8 mouse cellular contexts compared by ENCODE assay signal in genomic region chr13:49100417-49100816, GRCm38 (mm10). TPM values are rescaled to one million over a fixed set of nuclear protein-coding genes. Genes with fewer than 3 reads are reported as not detected.
DNase-seq lines count a peak whose midpoint lies in the region; ATAC-seq and TF ChIP-seq lines count a peak whose summit lies in the region.

No protein-coding gene starts in this region.

- H3K4me3 ChIP-seq in intestine, embryonic 15.5 days (replicated peaks): no peak overlapping the region
- H3K4me3 ChIP-seq in intestine, embryonic 16.5 days (ENCODE audit: low read length): no peak overlapping the region
- H3K4me3 ChIP-seq in midbrain, postnatal 0 days (ENCODE audit: low read depth, low read length): no peak overlapping the region

- no peaks in the 10 kb centered on the region for H3K27me3 ChIP-seq in intestine, embryonic 15.5 days (replicated peaks)
- H3K27me3 ChIP-seq in intestine, embryonic 16.5 days (replicated peaks; ENCODE audit: control insufficient read depth, insufficient read depth, low read length): no peaks in the 10 kb centered on the region
- no peaks in the 10 kb centered on the region for H3K27me3 ChIP-seq in midbrain, postnatal 0 days (ENCODE audit: insufficient read depth, low read length)

- H3K9me3 ChIP-seq in intestine, embryonic 15.5 days: no peaks in the 10 kb centered on the region
- no peaks in the 10 kb centered on the region for H3K9me3 ChIP-seq in intestine, embryonic 16.5 days (ENCODE audit: control insufficient read depth, low read length)
- H3K9me3 ChIP-seq in midbrain, postnatal 0 days (ENCODE audit: low read length): no peaks in the 10 kb centered on the region

- H3K27ac ChIP-seq in intestine, embryonic 15.5 days: 0 out of 2 replicates have a peak overlapping the region, but pooled peaks have one; percentile 17
- no peak overlapping the region for H3K27ac ChIP-seq in intestine, embryonic 16.5 days (ENCODE audit: low read length)
- H3K27ac ChIP-seq in midbrain, postnatal 0 days (ENCODE audit: low read depth, low read length): no peak overlapping the region

- H3K4me2 ChIP-seq in intestine, embryonic 15.5 days (replicated peaks): no peak overlapping the region
- no peak overlapping the region for H3K4me2 ChIP-seq in intestine, embryonic 16.5 days (ENCODE audit: low read depth, low read length)
- H3K4me2 ChIP-seq in midbrain, postnatal 0 days (ENCODE audit: low read depth, low read length, poor library complexity, severe bottlenecking): no peak overlapping the region

- peak; percentile 39 for DNase-seq in c-Kit-positive CD71-negative TER-119-negative erythroid progenitor cells, embryonic 14.5 days (ENCODE audit: low read depth)
- DNase-seq in frontal cortex, postnatal 36 days (ENCODE audit: low spot score in 2 of 2): peak; percentile 60 to 62
- peak; percentile 38 for DNase-seq in left cerebral cortex, adult 11 months (ENCODE audit: low spot score)
- peak; percentile 81 for DNase-seq in midbrain, postnatal 0 days (ENCODE audit: low spot score)
- DNase-seq in MN1 (ENCODE audit: low spot score): no peak
- no peak for DNase-seq in thymus, postnatal 0 days (ENCODE audit: low spot score)

- H3K9ac ChIP-seq in intestine, embryonic 15.5 days: no peak overlapping the region
- H3K9ac ChIP-seq in intestine, embryonic 16.5 days (ENCODE audit: low read depth, low read length): no peak overlapping the region
- no peak overlapping the region for H3K9ac ChIP-seq in midbrain, postnatal 0 days (replicated peaks; ENCODE audit: low read length, poor library complexity, severe bottlenecking)

- TF ChIP-seq CTCF in midbrain, postnatal 0 days (IDR thresholded peaks at IDR 0.05): no peak

- H3K36me3 ChIP-seq in intestine, embryonic 15.5 days: no peaks in the 10 kb centered on the region
- no peaks in the 10 kb centered on the region for H3K36me3 ChIP-seq in intestine, embryonic 16.5 days (ENCODE audit: control insufficient read depth, insufficient read depth, low read length)
- peaks cover 15% of the 10 kb centered on the region for H3K36me3 ChIP-seq in midbrain, postnatal 0 days (ENCODE audit: insufficient read depth, low read length)

- WGBS in intestine, embryonic 15.5 days: 71% methylated on average over 1 of the region's 1 CpGs
- 71% methylated on average over 1 of the region's 1 CpGs for WGBS in intestine, embryonic 16.5 days
- WGBS in midbrain, postnatal 0 days: 76% methylated on average over 1 of the region's 1 CpGs

- peaks cover 26% of the 10 kb centered on the region for H3K4me1 ChIP-seq in intestine, embryonic 15.5 days (replicated peaks)
- H3K4me1 ChIP-seq in intestine, embryonic 16.5 days (ENCODE audit: control insufficient read depth, insufficient read depth, low read length): peaks cover 15% of the 10 kb centered on the region
- H3K4me1 ChIP-seq in midbrain, postnatal 0 days (ENCODE audit: insufficient read depth, low read length): no peaks in the 10 kb centered on the region

- ATAC-seq in intestine, embryonic 15.5 days: 0 out of 2 replicates have a peak, but pooled peaks have one; percentile 23
- ATAC-seq in intestine, embryonic 16.5 days: no peak
- ATAC-seq in midbrain, postnatal 0 days (ENCODE audit: low FRiP score): peak; percentile 76

RNA-seq across cellular contexts. Expression of gene Wnk2, which starts 47.4 kb away (rescaled TPM):
- polyA plus RNA-seq in intestine, embryonic 15.5 days (2015; fragmentation: Nextera tagmentation; extraction: Ambion mirVana): 3.1 and 4.1 TPM in 2 replicates
- polyA plus RNA-seq in intestine, embryonic 16.5 days (2015; fragmentation: Nextera tagmentation; extraction: Ambion mirVana): 2.9 and 3.5 TPM in 2 replicates
- 62.9 and 63.4 TPM in 2 replicates for total RNA-seq in midbrain, postnatal 0 days (2014; rRNA removed)
- polyA plus RNA-seq in midbrain, postnatal 0 days (2015; fragmentation: Nextera tagmentation; extraction: Ambion mirVana): 15.2 and 17.7 TPM in 2 replicates
- 0.32 and 0.55 TPM in 2 replicates for polyA plus RNA-seq in thymus, postnatal 0 days (2015; fragmentation: Nextera tagmentation; extraction: Ambion mirVana)

Comparison
In these comparisons a context has a peak if more than half of its experiments do, and no peak if none do; other contexts are left out.
1. DNase-seq: peak in c-Kit-positive CD71-negative TER-119-negative erythroid progenitor cells, embryonic 14.5 days (single experiment), frontal cortex, postnatal 36 days (2 of 2), left cerebral cortex, adult 11 months (single experiment) and midbrain, postnatal 0 days (single experiment); none in MN1 (single experiment) and thymus, postnatal 0 days (single experiment).